Mouse (Mus musculus): Measurements from ENCODE around the gene Bsg. TPM values are rescaled to one million over a fixed set of nuclear protein-coding genes. Genes with fewer than 3 reads are reported as not detected.

Gene Bsg
- polyA plus RNA-seq, 1 experiment from 2014 or later, result 910 TPM

GRCm38 (mm10) chr10:79670071-79670888, 34.0 kb upstream of the Bsg start:
- H3K4me3 ChIP-seq, result peak overlapping the region; percentile 67
- peak overlapping the region; percentile 91 for H3K27ac ChIP-seq
- H3K4me1 ChIP-seq, result peaks cover 14% of the 10 kb centered on the region
- H3K36me3 ChIP-seq, result peaks cover 25% of the 10 kb centered on the region
- peak overlapping the region; percentile 85 for H3K4me2 ChIP-seq
- no peaks in the 10 kb centered on the region for H3K27me3 ChIP-seq
- H3K9me3 ChIP-seq, result no peaks in the 10 kb centered on the region
- H3K9ac ChIP-seq, result peak overlapping the region; percentile 64
- no peak for ATAC-seq (ENCODE audit: insufficient number of reproducible peaks, low FRiP score, low TSS enrichment, low read depth)
- 32% methylated on average over 15 of the region's 15 CpGs for WGBS

- Histone ChIP-seq H3K4me2 (no peak overlapping the region), H3K36me3 (peaks cover 34% of the 10 kb centered on the region), H3K4me3 (no peak overlapping the region), H3K27ac (no peak overlapping the region), H3K27me3 (no peaks in the 10 kb centered on the region), H3K4me1 (peaks cover 14% of the 10 kb centered on the region), H3K9me3 (no peaks in the 10 kb centered on the region), H3K9ac (no peak overlapping the region)
- WGBS, result 47% methylated on average over 6 of the region's 6 CpGs
- ATAC-seq (ENCODE audit: insufficient number of reproducible peaks, low FRiP score, low TSS enrichment, low read depth), result no peak
Measured at GRCm38 (mm10) chr10:79671396-79672087, 32.7 kb upstream of the Bsg start.

GRCm38 (mm10) chr10:79672088-79672455, 32.2 kb upstream of the Bsg start:
- peaks cover 34% of the 10 kb centered on the region for H3K36me3 ChIP-seq
- no peaks in the 10 kb centered on the region for H3K9me3 ChIP-seq
- H3K9ac ChIP-seq, result no peak overlapping the region
- 67% methylated on average over 3 of the region's 3 CpGs for WGBS
- H3K27me3 ChIP-seq, result no peaks in the 10 kb centered on the region
- no peak for ATAC-seq (ENCODE audit: insufficient number of reproducible peaks, low FRiP score, low TSS enrichment, low read depth)
- no peak overlapping the region for H3K4me2 ChIP-seq
- no peak overlapping the region for H3K27ac ChIP-seq
- H3K4me3 ChIP-seq, result no peak overlapping the region
- H3K4me1 ChIP-seq, result peaks cover 14% of the 10 kb centered on the region

GRCm38 (mm10) chr10:79673054-79673453, 31.2 kb upstream of the Bsg start:
- H3K4me2 ChIP-seq, result no peak overlapping the region
- H3K27me3 ChIP-seq, result no peaks in the 10 kb centered on the region
- peaks cover 14% of the 10 kb centered on the region for H3K4me1 ChIP-seq
- ATAC-seq (ENCODE audit: insufficient number of reproducible peaks, low FRiP score, low TSS enrichment, low read depth), result no peak
- 91% methylated on average over 3 of the region's 3 CpGs for WGBS
- H3K9ac ChIP-seq, result no peak overlapping the region
- no peaks in the 10 kb centered on the region for H3K9me3 ChIP-seq
- H3K4me3 ChIP-seq, result no peak overlapping the region
- H3K27ac ChIP-seq, result no peak overlapping the region
- peaks cover 34% of the 10 kb centered on the region for H3K36me3 ChIP-seq

GRCm38 (mm10) chr10:79675346-79676035, 28.8 kb upstream of the Bsg start:
- H3K9me3 ChIP-seq, result no peaks in the 10 kb centered on the region
- no peak overlapping the region for H3K4me2 ChIP-seq
- H3K27me3 ChIP-seq, result no peaks in the 10 kb centered on the region
- no peak overlapping the region for H3K27ac ChIP-seq
- 57% methylated on average over 44 of the region's 44 CpGs for whole genome bisulfite sequencing
- peaks cover 34% of the 10 kb centered on the region for H3K36me3 ChIP-seq
- H3K9ac ChIP-seq, result no peak overlapping the region
- no peak for ATAC-seq (ENCODE audit: insufficient number of reproducible peaks, low FRiP score, low TSS enrichment, low read depth)
- H3K4me1 ChIP-seq, result peaks cover 8% of the 10 kb centered on the region
- no peak overlapping the region for H3K4me3 ChIP-seq

GRCm38 (mm10) chr10:79680606-79681495, 23.4 kb upstream of the Bsg start:
- no peak for ATAC-seq (ENCODE audit: insufficient number of reproducible peaks, low FRiP score, low TSS enrichment, low read depth)
- H3K9ac ChIP-seq, result peak overlapping the region; percentile 28
- peaks cover 27% of the 10 kb centered on the region for H3K4me1 ChIP-seq
- H3K36me3 ChIP-seq, result peaks cover 23% of the 10 kb centered on the region
- H3K27me3 ChIP-seq, result no peaks in the 10 kb centered on the region
- H3K9me3 ChIP-seq, result no peaks in the 10 kb centered on the region
- peak overlapping the region; percentile 52 for H3K4me2 ChIP-seq
- peak overlapping the region; percentile 71 for H3K4me3 ChIP-seq
- 35% methylated on average over 11 of the region's 11 CpGs for WGBS
- peak overlapping the region; percentile 87 for H3K27ac ChIP-seq

- no peaks in the 10 kb centered on the region for H3K27me3 ChIP-seq
- H3K4me2 ChIP-seq, result peak within 1 kb of the TSS; percentile 84
- H3K27ac ChIP-seq, result peak within 1 kb of the TSS; percentile 87
- H3K9me3 ChIP-seq, result no peaks in the 10 kb centered on the region
- peak; percentile 95 for ATAC-seq (ENCODE audit: insufficient number of reproducible peaks, low FRiP score, low TSS enrichment, low read depth)
- H3K4me1 ChIP-seq, result peaks cover 27% of the 10 kb centered on the region
- WGBS, result under 1% methylated on average over 82 of the region's 84 CpGs
- H3K4me3 ChIP-seq, result peak within 1 kb of the TSS; percentile 71
- peak within 1 kb of the TSS; percentile 75 for H3K9ac ChIP-seq
- H3K36me3 ChIP-seq, result peaks cover 28% of the 10 kb centered on the region
Measured at GRCm38 (mm10) chr10:79681591-79682245, 22.6 kb upstream of the Bsg start, which contains the start of gene Cdc34. TSS of gene Cdc34 (plus strand) at chr10:79682195.

- under 1% methylated on average over 10 of the region's 10 CpGs for WGBS
- Histone ChIP-seq H3K9me3 (no peaks in the 10 kb centered on the region), H3K36me3 (peaks cover 36% of the 10 kb centered on the region), H3K9ac (peak overlapping the region; percentile 75), H3K4me1 (peaks cover 27% of the 10 kb centered on the region), H3K27me3 (no peaks in the 10 kb centered on the region), H3K27ac (peak overlapping the region; percentile 87), H3K4me3 (peak overlapping the region; percentile 71), H3K4me2 (peak overlapping the region; percentile 84)
- ATAC-seq (ENCODE audit: insufficient number of reproducible peaks, low FRiP score, low TSS enrichment, low read depth), result no peak
Measured at GRCm38 (mm10) chr10:79682551-79682915, 21.8 kb upstream of the Bsg start.

- H3K27me3 ChIP-seq, result no peaks in the 10 kb centered on the region
- WGBS, result 1% methylated on average over 10 of the region's 10 CpGs
- H3K9me3 ChIP-seq, result no peaks in the 10 kb centered on the region
- H3K36me3 ChIP-seq, result peaks cover 41% of the 10 kb centered on the region
- H3K27ac ChIP-seq, result peak overlapping the region; percentile 87
- no peak for ATAC-seq (ENCODE audit: insufficient number of reproducible peaks, low FRiP score, low TSS enrichment, low read depth)
- peak overlapping the region; percentile 71 for H3K4me3 ChIP-seq
- peak overlapping the region; percentile 84 for H3K4me2 ChIP-seq
- H3K9ac ChIP-seq, result peak overlapping the region; percentile 75
- peaks cover 27% of the 10 kb centered on the region for H3K4me1 ChIP-seq
Measured at GRCm38 (mm10) chr10:79682916-79683582, 21.2 kb upstream of the Bsg start.

- Histone ChIP-seq H3K27ac (no peak overlapping the region), H3K9ac (no peak overlapping the region), H3K4me2 (peak overlapping the region; percentile 84), H3K4me1 (peaks cover 27% of the 10 kb centered on the region), H3K4me3 (peak overlapping the region; percentile 71), H3K9me3 (no peaks in the 10 kb centered on the region), H3K27me3 (no peaks in the 10 kb centered on the region), H3K36me3 (peaks cover 50% of the 10 kb centered on the region)
- ATAC-seq (ENCODE audit: insufficient number of reproducible peaks, low FRiP score, low TSS enrichment, low read depth), result no peak
- 85% methylated on average over 6 of the region's 6 CpGs for WGBS
Measured at GRCm38 (mm10) chr10:79683726-79684640, 20.3 kb upstream of the Bsg start.
